Mouse (Mus musculus): ENCODE results near the gene Gm45753.

Gene Gm45753

GRCm38 (mm10) chr8:45274317-45274716 lies 33.9 kb downstream of the Gm45753 start:
- DNase-seq (ENCODE audit: low read depth, low spot score): peak; percentile 6

- no peak for DNase-seq (ENCODE audit: low read depth, low spot score)
These were observed 39.2 kb downstream of the Gm45753 start for GRCm38 (mm10) chr8:45269056-45269455.

GRCm38 (mm10) chr8:45268485-45268884 lies 39.8 kb downstream of the Gm45753 start:
- no peak for DNase-seq (ENCODE audit: low read depth, low spot score)

- DNase-seq (ENCODE audit: low read depth, low spot score): peak; percentile 19
These were observed 40.5 kb downstream of the Gm45753 start for GRCm38 (mm10) chr8:45267611-45268391.

- no peak for DNase-seq (ENCODE audit: low read depth, low spot score)
These were observed 41.3 kb downstream of the Gm45753 start for GRCm38 (mm10) chr8:45266993-45267392.

GRCm38 (mm10) chr8:45264918-45265317 lies 43.3 kb downstream of the Gm45753 start:
- no peak for DNase-seq (ENCODE audit: low read depth, low spot score)

- no peak for DNase-seq (ENCODE audit: low read depth, low spot score)
These were observed 45.4 kb downstream of the Gm45753 start for GRCm38 (mm10) chr8:45262851-45263250.

GRCm38 (mm10) chr8:45261920-45262319 lies 46.3 kb downstream of the Gm45753 start, which contains the start of gene F11:
Gene F11 (minus strand): TSS chr8:45262031.
- DNase-seq (ENCODE audit: low read depth, low spot score): no peak

GRCm38 (mm10) chr8:45258421-45258820 lies 49.8 kb downstream of the Gm45753 start:
- no peak for DNase-seq (ENCODE audit: low read depth, low spot score)

- peak; percentile 54 for DNase-seq (ENCODE audit: low read depth, low spot score)
These were observed 53.2 kb downstream of the Gm45753 start for GRCm38 (mm10) chr8:45255040-45255439.

- no peak for DNase-seq (ENCODE audit: low read depth, low spot score)
These were observed 53.9 kb downstream of the Gm45753 start for GRCm38 (mm10) chr8:45254194-45254842.

- peak; percentile 18 for DNase-seq (ENCODE audit: low read depth, low spot score)
These were observed 54.7 kb downstream of the Gm45753 start for GRCm38 (mm10) chr8:45253586-45253985.

GRCm38 (mm10) chr8:45253111-45253510 lies 55.2 kb downstream of the Gm45753 start:
- DNase-seq (ENCODE audit: low read depth, low spot score): no peak

- DNase-seq (ENCODE audit: low read depth, low spot score): no peak
These were observed 62.0 kb downstream of the Gm45753 start for GRCm38 (mm10) chr8:45246307-45246706.

GRCm38 (mm10) chr8:45239363-45239762 lies 68.9 kb downstream of the Gm45753 start:
- DNase-seq (ENCODE audit: low read depth, low spot score): no peak

- peak; percentile 62 for DNase-seq (ENCODE audit: low read depth, low spot score)
These were observed 70.0 kb downstream of the Gm45753 start for GRCm38 (mm10) chr8:45238282-45238681.

GRCm38 (mm10) chr8:45236164-45236912 lies 71.9 kb downstream of the Gm45753 start:
- peak; percentile 75 for DNase-seq (ENCODE audit: low read depth, low spot score)

GRCm38 (mm10) chr8:45235228-45235627 lies 73.0 kb downstream of the Gm45753 start:
- peak; percentile 18 for DNase-seq (ENCODE audit: low read depth, low spot score)

- DNase-seq (ENCODE audit: low read depth, low spot score): no peak
These were observed 75.0 kb downstream of the Gm45753 start for GRCm38 (mm10) chr8:45233256-45233655.
